24 mouse cellular contexts compared by ENCODE assay signal in the genomic region with DNA sequence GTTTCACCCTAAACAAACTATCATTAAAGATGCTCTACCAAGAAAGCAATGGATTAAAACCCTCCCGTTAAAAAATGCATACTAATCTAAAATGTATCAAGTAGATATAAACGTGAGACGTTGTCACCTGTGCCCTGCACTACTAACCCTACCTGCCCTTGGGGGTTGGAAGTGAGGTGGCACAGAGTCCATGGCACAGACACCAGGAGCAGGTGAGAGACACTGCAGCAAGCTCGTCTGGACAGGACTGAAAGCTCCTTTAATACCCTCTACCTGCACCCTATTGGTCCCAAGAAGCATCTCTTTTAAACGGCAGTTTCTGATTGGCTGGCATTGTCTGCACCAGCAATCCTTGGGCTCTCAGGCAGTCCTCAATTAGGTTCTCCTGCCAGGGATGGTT.
DNase-seq lines count a peak whose midpoint lies in the region; ATAC-seq and TF ChIP-seq lines count a peak whose summit lies in the region.
"Had no signal": no experiment of that assay in that cellular context is flagged by ENCODE, and none has a peak within 500 bp of the region (broad histone marks: within the 10 kb centered on the region; RNA-seq: fewer than 3 reads in every experiment).

No protein-coding gene starts in this region.

- no peak overlapping the region for H3K9ac ChIP-seq in forebrain, postnatal 0 days
- H3K9ac ChIP-seq in midbrain, embryonic 11.5 days (ENCODE audit: low read length): no peak overlapping the region
- no peak overlapping the region for H3K9ac ChIP-seq in midbrain, embryonic 14.5 days (replicated peaks; ENCODE audit: low read length)
- H3K9ac ChIP-seq: embryonic facial prominence, embryonic 12.5 days; forebrain, embryonic 13.5 days; forebrain, embryonic 15.5 days had no signal

- no peak overlapping the region for H3K4me3 ChIP-seq in forebrain, embryonic 10.5 days
- no peak overlapping the region for H3K4me3 ChIP-seq in forebrain, postnatal 0 days (ENCODE audit: low read depth, low read length)
- no peak overlapping the region for H3K4me3 ChIP-seq in midbrain, embryonic 11.5 days (ENCODE audit: low read depth, low read length)
- no peak overlapping the region for H3K4me3 ChIP-seq in midbrain, embryonic 14.5 days (replicated peaks; ENCODE audit: low read depth, low read length)
- H3K4me3 ChIP-seq: embryonic facial prominence, embryonic 10.5 days; embryonic facial prominence, embryonic 12.5 days; forebrain, embryonic 13.5 days; forebrain, embryonic 15.5 days had no signal

- no peak for ATAC-seq in forebrain, postnatal 0 days
- 0 out of 2 replicates have a peak, but pooled peaks have one; percentile 39 for ATAC-seq in midbrain, embryonic 11.5 days (ENCODE audit: low FRiP score)
- no peak for ATAC-seq in midbrain, embryonic 14.5 days (ENCODE audit: low FRiP score, low TSS enrichment)
- ATAC-seq: activated CD4-positive, CD25-positive, alpha-beta regulatory T cell, adult 4 months; CD4-positive, CD25-positive, alpha-beta regulatory T cell, adult 4 months; forebrain, embryonic 13.5 days; forebrain, embryonic 15.5 days; Patski had no signal

- DNase-seq in forebrain, embryonic 10.5 days (ENCODE audit: extremely low spot score, low spot score): no peak
- DNase-seq in forebrain, postnatal 0 days: no peak
- peak; percentile 64 for DNase-seq in heart, adult 11 months
- no peak for DNase-seq in heart, postnatal 4 days
- peak; percentile 82 for DNase-seq in midbrain, embryonic 11.5 days (ENCODE audit: low spot score, missing footprints)
- DNase-seq in midbrain, embryonic 14.5 days: no peak
- DNase-seq: adrenal gland, adult 8-10 months; adrenal gland, postnatal 14 days; adrenal gland, postnatal 36 days; B cell, adult 2 months; cerebellum, adult 11-12 months; cerebellum, adult 2 months; cerebellum, adult 9-10 months; cerebellum, postnatal 10 days; cerebellum, postnatal 25 days had no signal

- no peak overlapping the region for H3K4me2 ChIP-seq in forebrain, postnatal 0 days (ENCODE audit: low read depth)
- no peak overlapping the region for H3K4me2 ChIP-seq in midbrain, embryonic 11.5 days
- no peak overlapping the region for H3K4me2 ChIP-seq in midbrain, embryonic 14.5 days (ENCODE audit: low read length)
- H3K4me2 ChIP-seq: embryonic facial prominence, embryonic 12.5 days; forebrain, embryonic 13.5 days; forebrain, embryonic 15.5 days had no signal

- no peaks in the 10 kb centered on the region for H3K36me3 ChIP-seq in forebrain, embryonic 10.5 days (replicated peaks)
- no peaks in the 10 kb centered on the region for H3K36me3 ChIP-seq in forebrain, postnatal 0 days (ENCODE audit: insufficient read depth)
- no peaks in the 10 kb centered on the region for H3K36me3 ChIP-seq in midbrain, embryonic 11.5 days (ENCODE audit: control insufficient read depth, insufficient read depth, low read length)
- H3K36me3 ChIP-seq in midbrain, embryonic 14.5 days (ENCODE audit: control insufficient read depth, insufficient read depth, low read length): no peaks in the 10 kb centered on the region
- H3K36me3 ChIP-seq: embryonic facial prominence, embryonic 10.5 days; embryonic facial prominence, embryonic 12.5 days; forebrain, embryonic 15.5 days; G1E had no signal

- peaks cover 25% of the 10 kb centered on the region for H3K4me1 ChIP-seq in forebrain, embryonic 10.5 days
- 0 out of 2 replicates have a peak, but pooled peaks cover 10% of the 10 kb centered on the region for H3K4me1 ChIP-seq in forebrain, postnatal 0 days (ENCODE audit: insufficient read depth)
- no peaks in the 10 kb centered on the region; the same call in 1 of the 2 replicates for H3K4me1 ChIP-seq in midbrain, embryonic 11.5 days (ENCODE audit: control insufficient read depth, insufficient read depth, low read length)
- no peaks in the 10 kb centered on the region; the same call in 1 of the 2 replicates for H3K4me1 ChIP-seq in midbrain, embryonic 14.5 days (ENCODE audit: control insufficient read depth, insufficient read depth, low read length)
- H3K4me1 ChIP-seq: embryonic facial prominence, embryonic 10.5 days; embryonic facial prominence, embryonic 12.5 days had no signal

- TF ChIP-seq CTCF in forebrain, postnatal 0 days (IDR thresholded peaks at IDR 0.05; ENCODE audit: low read depth): no peak

- H3K9me3 ChIP-seq in forebrain, embryonic 10.5 days: no peaks in the 10 kb centered on the region
- no peaks in the 10 kb centered on the region for H3K9me3 ChIP-seq in forebrain, postnatal 0 days (ENCODE audit: low read length)
- no peaks in the 10 kb centered on the region for H3K9me3 ChIP-seq in midbrain, embryonic 11.5 days (ENCODE audit: control insufficient read depth, low read length)
- no peaks in the 10 kb centered on the region for H3K9me3 ChIP-seq in midbrain, embryonic 14.5 days (ENCODE audit: control insufficient read depth, low read length)
- H3K9me3 ChIP-seq: embryonic facial prominence, embryonic 10.5 days; embryonic facial prominence, embryonic 12.5 days; forebrain, embryonic 13.5 days; forebrain, embryonic 15.5 days had no signal

- WGBS in forebrain, embryonic 10.5 days: 78% methylated on average over 5 of the region's 5 CpGs
- 74% methylated on average over 5 of the region's 5 CpGs for whole genome bisulfite sequencing in forebrain, postnatal 0 days
- WGBS in midbrain, embryonic 11.5 days: 75% methylated on average over 5 of the region's 5 CpGs
- 74% methylated on average over 5 of the region's 5 CpGs for WGBS in midbrain, embryonic 14.5 days

- H3K27me3 ChIP-seq in forebrain, embryonic 10.5 days (ENCODE audit: poor library complexity, severe bottlenecking): no peaks in the 10 kb centered on the region
- no peaks in the 10 kb centered on the region for H3K27me3 ChIP-seq in forebrain, postnatal 0 days (ENCODE audit: insufficient read depth, low read length)
- H3K27me3 ChIP-seq in midbrain, embryonic 11.5 days (ENCODE audit: control insufficient read depth, insufficient read depth, low read length): no peaks in the 10 kb centered on the region
- no peaks in the 10 kb centered on the region for H3K27me3 ChIP-seq in midbrain, embryonic 14.5 days (ENCODE audit: control insufficient read depth, insufficient read depth, low read length)
- H3K27me3 ChIP-seq: CH12.LX; embryonic facial prominence, embryonic 12.5 days; forebrain, embryonic 13.5 days; forebrain, embryonic 15.5 days had no signal

- H3K27ac ChIP-seq in forebrain, embryonic 10.5 days: peak overlapping the region; percentile 40; the same call in 1 of the 2 replicates
- no peak overlapping the region for H3K27ac ChIP-seq in forebrain, postnatal 0 days (ENCODE audit: low read depth, low read length)
- H3K27ac ChIP-seq in midbrain, embryonic 11.5 days (ENCODE audit: low read depth, low read length): no peak overlapping the region
- H3K27ac ChIP-seq in midbrain, embryonic 14.5 days (replicated peaks; ENCODE audit: low read depth, low read length): no peak overlapping the region
- H3K27ac ChIP-seq: embryonic facial prominence, embryonic 10.5 days; embryonic facial prominence, embryonic 12.5 days; forebrain, embryonic 13.5 days; forebrain, embryonic 15.5 days had no signal

Comparison
In these comparisons a context has a peak if more than half of its experiments do, and no peak if none do; other contexts are left out.
1. DNase-seq: peak in heart, adult 11 months (single experiment) and midbrain, embryonic 11.5 days (single experiment); none in forebrain, embryonic 10.5 days (single experiment), forebrain, postnatal 0 days (single experiment), heart, postnatal 4 days (single experiment) and midbrain, embryonic 14.5 days (single experiment).